Mouse (Mus musculus): Measurements from ENCODE around the gene Fgfr2. TPM values are rescaled to one million over a fixed set of nuclear protein-coding genes. Genes with fewer than 3 reads are reported as not detected.

Fgfr2 gene
- polyA plus RNA-seq, 1 experiment from 2014 or later: 24.1 TPM

DNA sequence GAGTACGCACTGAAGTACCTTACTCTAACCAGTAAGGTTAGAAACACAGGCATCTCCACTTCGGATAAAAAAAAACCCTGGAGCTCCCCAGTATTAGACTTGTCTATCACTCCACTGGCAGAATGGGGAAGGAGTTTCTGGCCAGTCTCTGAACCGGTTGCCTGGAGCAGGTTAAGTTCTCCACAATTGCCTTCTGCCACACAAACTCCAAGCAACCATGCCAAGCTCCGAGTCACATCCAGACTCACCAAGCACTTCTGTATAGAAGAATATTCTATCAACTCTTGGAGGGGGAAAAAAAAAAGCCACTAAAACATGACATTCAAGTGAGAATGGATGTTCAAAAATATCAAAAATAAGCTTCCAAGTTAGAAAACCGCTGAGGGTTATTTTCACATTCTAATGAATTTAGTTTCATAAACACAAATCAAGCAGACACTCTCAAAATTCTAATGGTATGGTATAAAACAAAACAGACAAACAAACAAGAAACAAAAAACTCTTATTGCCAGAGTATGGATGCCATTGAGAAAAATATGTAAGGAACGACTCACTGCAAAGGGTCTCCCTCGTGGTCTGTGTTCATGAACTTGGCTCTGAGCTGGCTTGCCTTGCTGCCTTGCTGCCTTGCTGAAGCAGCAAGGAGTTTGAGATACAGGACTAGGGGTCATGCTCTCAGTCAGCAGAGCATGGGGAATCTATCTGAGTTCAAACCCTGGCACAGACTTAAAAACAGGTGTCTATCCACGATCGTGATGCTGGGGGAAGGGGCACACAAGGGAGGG is 28.2 kb downstream of the Fgfr2 start:
- no peak for ATAC-seq
- H3K4me2 ChIP-seq (ENCODE audit: low read length): no peak overlapping the region
- no peaks in the 10 kb centered on the region for H3K9me3 ChIP-seq (ENCODE audit: control insufficient read depth, low read length)
- H3K27ac ChIP-seq (ENCODE audit: low read depth, low read length): no peak overlapping the region
- H3K36me3 ChIP-seq (ENCODE audit: control insufficient read depth, insufficient read depth, low read length): no peaks in the 10 kb centered on the region
- H3K4me3 ChIP-seq (ENCODE audit: low read length): no peak overlapping the region
- 79% methylated on average over 9 of the region's 9 CpGs for WGBS
- no peak overlapping the region for H3K9ac ChIP-seq (ENCODE audit: low read depth, low read length)
- peaks cover 23% of the 10 kb centered on the region for H3K4me1 ChIP-seq (ENCODE audit: control insufficient read depth, insufficient read depth, low read depth, low read length)
- no peaks in the 10 kb centered on the region for H3K27me3 ChIP-seq (replicated peaks; ENCODE audit: control insufficient read depth, insufficient read depth, low read length)

DNA sequence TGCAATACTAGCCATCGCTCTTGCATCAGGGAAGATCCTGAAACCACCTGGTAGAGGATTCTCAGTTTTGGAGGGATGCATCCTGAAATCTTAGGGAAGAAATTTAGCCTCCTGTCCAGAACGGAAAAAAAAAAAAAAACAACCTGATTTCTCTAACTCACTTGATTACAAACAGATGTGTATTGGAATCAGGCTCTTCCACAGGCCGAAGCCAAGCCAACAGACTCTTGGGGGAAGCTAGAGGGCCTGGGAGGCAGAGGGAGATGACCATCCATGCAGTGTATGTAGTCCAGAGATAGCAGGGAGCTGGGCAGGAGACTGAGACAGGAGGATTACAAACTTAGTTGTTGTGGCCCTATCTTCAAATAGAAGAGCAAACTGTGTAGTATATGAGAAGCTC is 29.0 kb downstream of the Fgfr2 start:
- no peak for ATAC-seq
- no peaks in the 10 kb centered on the region for H3K27me3 ChIP-seq (replicated peaks; ENCODE audit: control insufficient read depth, insufficient read depth, low read length)
- H3K4me1 ChIP-seq (ENCODE audit: control insufficient read depth, insufficient read depth, low read depth, low read length): peaks cover 24% of the 10 kb centered on the region
- WGBS: 87% methylated on average over 3 of the region's 3 CpGs
- H3K36me3 ChIP-seq (ENCODE audit: control insufficient read depth, insufficient read depth, low read length): no peaks in the 10 kb centered on the region
- no peak overlapping the region for H3K4me3 ChIP-seq (ENCODE audit: low read length)
- H3K9me3 ChIP-seq (ENCODE audit: control insufficient read depth, low read length): no peaks in the 10 kb centered on the region
- H3K9ac ChIP-seq (ENCODE audit: low read depth, low read length): no peak overlapping the region
- H3K27ac ChIP-seq (ENCODE audit: low read depth, low read length): no peak overlapping the region
- no peak overlapping the region for H3K4me2 ChIP-seq (ENCODE audit: low read length)

DNA sequence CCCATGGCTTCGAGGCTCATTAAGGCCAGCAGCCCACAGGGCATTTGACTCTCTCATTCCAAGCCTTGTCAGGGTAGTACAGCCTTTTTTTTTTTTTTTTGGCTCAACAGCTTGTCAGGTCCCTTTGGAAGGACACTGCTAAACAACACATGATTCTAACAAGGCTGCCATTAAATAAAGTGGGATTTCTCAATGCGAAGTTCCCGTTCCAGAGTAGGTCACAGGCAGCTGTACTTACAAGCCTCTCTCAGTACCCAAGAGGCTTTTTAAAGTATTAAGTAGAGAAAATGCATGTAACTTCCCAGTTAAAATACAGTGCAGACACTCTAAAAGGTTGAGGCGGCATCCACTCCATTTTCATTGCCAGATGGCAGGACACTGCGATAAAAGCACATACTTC is 29.4 kb downstream of the Fgfr2 start:
- 80% methylated on average over 5 of the region's 5 CpGs for WGBS
- peaks cover 28% of the 10 kb centered on the region for H3K4me1 ChIP-seq (ENCODE audit: control insufficient read depth, insufficient read depth, low read depth, low read length)
- no peak overlapping the region for H3K4me2 ChIP-seq (ENCODE audit: low read length)
- no peak overlapping the region for H3K9ac ChIP-seq (ENCODE audit: low read depth, low read length)
- H3K4me3 ChIP-seq (ENCODE audit: low read length): no peak overlapping the region
- no peak overlapping the region for H3K27ac ChIP-seq (ENCODE audit: low read depth, low read length)
- H3K36me3 ChIP-seq (ENCODE audit: control insufficient read depth, insufficient read depth, low read length): no peaks in the 10 kb centered on the region
- no peaks in the 10 kb centered on the region for H3K27me3 ChIP-seq (replicated peaks; ENCODE audit: control insufficient read depth, insufficient read depth, low read length)
- no peak for ATAC-seq
- H3K9me3 ChIP-seq (ENCODE audit: control insufficient read depth, low read length): no peaks in the 10 kb centered on the region

DNA sequence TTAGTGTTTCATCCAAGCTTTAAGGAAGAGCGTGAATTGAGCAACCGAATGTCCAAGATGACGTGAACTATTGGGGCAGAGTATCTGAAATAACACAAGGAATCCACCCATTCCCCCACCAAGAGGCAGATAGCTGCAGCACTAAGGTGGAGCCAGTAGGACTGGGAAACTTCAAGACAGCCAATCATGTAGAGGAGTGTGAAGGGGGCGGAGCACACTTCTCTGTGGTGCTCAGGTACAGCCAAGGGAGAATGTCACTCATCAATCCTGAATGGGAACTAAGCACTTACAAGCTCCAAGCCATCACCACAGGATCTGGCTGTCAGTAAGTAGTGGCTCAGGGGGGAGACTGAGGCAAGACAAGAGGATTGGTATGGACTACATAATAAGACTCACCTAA is 32.5 kb downstream of the Fgfr2 start:
- Histone ChIP-seq H3K4me2 (ENCODE audit: low read length) (no peak overlapping the region), H3K27me3 (replicated peaks; ENCODE audit: control insufficient read depth, insufficient read depth, low read length) (no peaks in the 10 kb centered on the region), H3K27ac (ENCODE audit: low read depth, low read length) (no peak overlapping the region), H3K36me3 (ENCODE audit: control insufficient read depth, insufficient read depth, low read length) (no peaks in the 10 kb centered on the region), H3K4me1 (ENCODE audit: control insufficient read depth, insufficient read depth, low read depth, low read length) (peaks cover 23% of the 10 kb centered on the region), H3K9me3 (ENCODE audit: control insufficient read depth, low read length) (no peaks in the 10 kb centered on the region), H3K4me3 (ENCODE audit: low read length) (no peak overlapping the region), H3K9ac (ENCODE audit: low read depth, low read length) (no peak overlapping the region)
- 89% methylated on average over 4 of the region's 4 CpGs for WGBS
- ATAC-seq: no peak

DNA sequence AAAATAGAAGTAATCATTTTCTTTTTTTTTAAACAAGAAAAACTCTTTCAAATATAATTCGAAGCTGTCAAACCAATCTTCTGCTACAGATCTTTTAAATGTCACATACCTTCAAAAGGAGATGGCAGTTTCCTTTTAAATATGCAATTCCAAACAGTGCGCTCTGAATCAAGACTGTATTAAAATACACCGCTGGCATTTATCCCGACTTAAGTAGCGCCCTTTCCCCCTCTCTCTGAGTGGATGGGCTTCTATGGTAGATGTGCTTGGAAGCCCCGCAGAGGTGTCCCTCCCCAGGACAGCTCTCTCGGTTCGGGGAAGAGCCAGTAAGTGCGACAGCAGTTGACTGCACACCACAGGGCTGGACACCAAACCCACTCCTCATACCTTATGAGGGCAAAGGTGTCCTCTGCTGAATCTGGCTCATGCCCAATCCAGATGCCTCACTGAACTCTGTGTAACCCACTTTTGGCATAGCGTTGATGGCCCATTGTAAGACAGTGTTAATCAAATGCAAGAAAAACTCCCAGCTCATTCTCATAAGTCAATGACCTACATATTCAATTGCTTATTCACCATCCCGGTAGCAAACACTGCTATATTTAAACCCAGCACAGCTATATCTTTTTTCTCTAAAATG is 33.4 kb downstream of the Fgfr2 start:
- H3K9me3 ChIP-seq (ENCODE audit: control insufficient read depth, low read length): no peaks in the 10 kb centered on the region
- no peak overlapping the region for H3K4me3 ChIP-seq (ENCODE audit: low read length)
- H3K27ac ChIP-seq (ENCODE audit: low read depth, low read length): no peak overlapping the region
- 61% methylated on average over 11 of the region's 11 CpGs for whole genome bisulfite sequencing
- H3K36me3 ChIP-seq (ENCODE audit: control insufficient read depth, insufficient read depth, low read length): no peaks in the 10 kb centered on the region
- H3K9ac ChIP-seq (ENCODE audit: low read depth, low read length): no peak overlapping the region
- ATAC-seq: no peak
- H3K4me1 ChIP-seq (ENCODE audit: control insufficient read depth, insufficient read depth, low read depth, low read length): peaks cover 23% of the 10 kb centered on the region
- no peak overlapping the region for H3K4me2 ChIP-seq (ENCODE audit: low read length)
- no peaks in the 10 kb centered on the region for H3K27me3 ChIP-seq (replicated peaks; ENCODE audit: control insufficient read depth, insufficient read depth, low read length)

DNA sequence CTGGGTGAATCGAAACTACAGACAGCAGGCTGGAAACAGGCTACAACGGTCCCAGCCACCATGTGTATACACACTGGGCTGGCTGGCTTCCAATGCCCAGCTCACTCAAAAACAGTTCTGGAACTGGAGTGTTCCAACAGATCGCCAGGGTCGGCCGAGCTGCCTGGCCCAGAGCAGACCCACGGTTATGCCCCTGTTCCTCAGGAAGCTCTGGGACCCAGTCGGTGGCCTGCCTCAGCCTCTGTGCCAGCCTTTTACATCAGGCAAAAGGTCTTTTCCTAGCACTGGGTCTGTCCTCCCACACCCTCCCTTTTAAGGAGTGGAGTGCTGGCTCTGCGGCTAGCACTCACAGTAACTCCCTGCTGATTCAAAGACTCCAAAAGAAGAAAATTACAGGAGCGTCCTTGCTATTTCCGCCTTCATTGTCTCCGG is 34.3 kb downstream of the Fgfr2 start:
- H3K4me1 ChIP-seq (ENCODE audit: control insufficient read depth, insufficient read depth, low read depth, low read length): peaks cover 23% of the 10 kb centered on the region
- H3K4me2 ChIP-seq (ENCODE audit: low read length): peak overlapping the region; percentile 31
- no peaks in the 10 kb centered on the region for H3K36me3 ChIP-seq (ENCODE audit: control insufficient read depth, insufficient read depth, low read length)
- peak overlapping the region; percentile 76 for H3K27ac ChIP-seq (ENCODE audit: low read depth, low read length)
- WGBS: 32% methylated on average over 11 of the region's 11 CpGs
- H3K9me3 ChIP-seq (ENCODE audit: control insufficient read depth, low read length): no peaks in the 10 kb centered on the region
- peak overlapping the region; percentile 18; the same call in 1 of the 2 replicates for H3K9ac ChIP-seq (ENCODE audit: low read depth, low read length)
- no peaks in the 10 kb centered on the region for H3K27me3 ChIP-seq (replicated peaks; ENCODE audit: control insufficient read depth, insufficient read depth, low read length)
- peak; percentile 82 for ATAC-seq
- no peak overlapping the region for H3K4me3 ChIP-seq (ENCODE audit: low read length)

DNA sequence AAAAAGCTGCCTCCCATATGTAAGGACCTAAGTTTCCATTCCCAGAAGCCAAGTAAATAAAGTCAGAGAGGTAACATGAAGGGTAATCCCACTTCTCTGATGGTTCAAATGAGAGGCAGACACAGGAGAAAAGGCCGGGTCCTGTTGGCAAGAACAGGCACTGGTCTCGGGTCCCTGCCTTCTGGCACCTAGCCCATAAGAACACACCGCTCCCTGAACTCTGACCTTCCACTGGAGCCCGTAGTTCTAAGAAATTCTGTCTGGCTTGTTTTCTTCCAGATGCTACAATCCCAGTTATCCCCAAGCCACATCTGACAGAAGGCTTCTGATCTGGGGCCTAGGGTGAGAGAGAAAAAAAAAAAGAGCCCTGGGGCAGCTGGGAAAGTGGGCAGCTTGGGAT is 34.7 kb downstream of the Fgfr2 start:
- Histone ChIP-seq H3K9ac (ENCODE audit: low read depth, low read length) (peak overlapping the region; percentile 18; the same call in 1 of the 2 replicates), H3K9me3 (ENCODE audit: control insufficient read depth, low read length) (no peaks in the 10 kb centered on the region), H3K27ac (ENCODE audit: low read depth, low read length) (peak overlapping the region; percentile 76), H3K27me3 (replicated peaks; ENCODE audit: control insufficient read depth, insufficient read depth, low read length) (no peaks in the 10 kb centered on the region), H3K4me2 (ENCODE audit: low read length) (peak overlapping the region; percentile 31; the same call in 1 of the 2 replicates), H3K4me3 (ENCODE audit: low read length) (no peak overlapping the region), H3K4me1 (ENCODE audit: control insufficient read depth, insufficient read depth, low read depth, low read length) (peaks cover 23% of the 10 kb centered on the region), H3K36me3 (ENCODE audit: control insufficient read depth, insufficient read depth, low read length) (no peaks in the 10 kb centered on the region)
- ATAC-seq: no peak
- 56% methylated on average over 4 of the region's 4 CpGs for WGBS

DNA sequence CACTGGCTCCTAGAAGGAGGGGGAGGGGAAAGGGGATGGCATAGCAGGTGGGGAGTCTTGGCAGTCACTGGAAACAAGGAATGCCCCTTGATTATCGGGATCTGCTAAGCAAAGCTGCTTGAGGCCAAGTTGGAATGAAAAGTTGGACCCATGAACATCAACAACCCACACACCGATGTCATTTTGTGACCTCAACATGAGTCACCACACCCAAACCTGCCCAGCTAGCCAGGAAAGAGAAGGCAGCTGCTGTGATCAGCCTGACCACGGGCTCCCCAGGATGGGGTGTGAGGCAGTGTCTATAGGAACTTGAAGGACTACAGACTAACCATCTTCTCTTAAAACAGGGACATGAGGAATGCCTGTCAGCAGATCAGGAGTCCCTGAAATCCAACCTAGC is 37.7 kb downstream of the Fgfr2 start:
- Histone ChIP-seq H3K9me3 (ENCODE audit: control insufficient read depth, low read length) (no peaks in the 10 kb centered on the region), H3K4me2 (ENCODE audit: low read length) (no peak overlapping the region), H3K9ac (ENCODE audit: low read depth, low read length) (no peak overlapping the region), H3K4me1 (ENCODE audit: control insufficient read depth, insufficient read depth, low read depth, low read length) (peaks cover 33% of the 10 kb centered on the region), H3K27me3 (replicated peaks; ENCODE audit: control insufficient read depth, insufficient read depth, low read length) (no peaks in the 10 kb centered on the region), H3K4me3 (ENCODE audit: low read length) (no peak overlapping the region), H3K27ac (ENCODE audit: low read depth, low read length) (no peak overlapping the region), H3K36me3 (ENCODE audit: control insufficient read depth, insufficient read depth, low read length) (no peaks in the 10 kb centered on the region)
- ATAC-seq: no peak
- WGBS: 90% methylated on average over 3 of the region's 3 CpGs

DNA sequence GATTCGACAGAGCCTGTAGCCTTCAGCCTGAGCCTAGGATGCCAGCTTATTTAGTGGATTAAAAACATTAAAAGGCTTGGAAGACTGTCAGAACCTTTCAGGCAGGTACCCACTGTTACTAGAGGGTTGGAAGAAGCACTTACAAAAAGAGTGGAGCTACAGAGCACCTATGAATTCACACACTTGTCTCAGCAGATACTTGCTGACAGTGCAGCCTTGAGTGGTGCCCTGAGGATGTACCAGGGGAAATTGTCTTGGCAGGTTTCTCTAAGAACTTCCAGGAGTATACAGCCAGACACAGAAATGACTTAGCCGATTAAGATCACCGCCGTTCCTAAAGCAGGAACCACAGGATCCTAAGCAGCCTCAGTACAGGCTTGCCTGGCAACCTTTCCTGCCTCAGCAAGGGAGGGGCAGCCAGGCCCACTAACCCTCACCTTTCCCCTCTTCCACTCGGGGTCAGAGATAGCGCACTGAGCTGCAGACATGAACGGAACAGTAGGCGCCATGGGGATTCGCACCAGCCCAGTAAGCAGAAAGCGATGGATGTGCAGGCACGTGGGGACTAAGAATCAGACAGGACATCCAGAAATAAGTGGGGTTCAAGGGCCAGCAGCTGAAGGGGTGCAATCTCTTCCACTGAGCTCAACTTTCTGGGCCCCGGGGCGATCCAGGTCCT is 39.1 kb downstream of the Fgfr2 start:
- Histone ChIP-seq H3K4me3 (ENCODE audit: low read length) (no peak overlapping the region), H3K9ac (ENCODE audit: low read depth, low read length) (no peak overlapping the region), H3K4me2 (ENCODE audit: low read length) (no peak overlapping the region), H3K9me3 (ENCODE audit: control insufficient read depth, low read length) (no peaks in the 10 kb centered on the region), H3K27me3 (replicated peaks; ENCODE audit: control insufficient read depth, insufficient read depth, low read length) (no peaks in the 10 kb centered on the region), H3K4me1 (ENCODE audit: control insufficient read depth, insufficient read depth, low read depth, low read length) (peaks cover 22% of the 10 kb centered on the region), H3K27ac (ENCODE audit: low read depth, low read length) (no peak overlapping the region), H3K36me3 (ENCODE audit: control insufficient read depth, insufficient read depth, low read length) (no peaks in the 10 kb centered on the region)
- no peak for ATAC-seq
- 82% methylated on average over 13 of the region's 13 CpGs for WGBS
